Mouse (Mus musculus): ENCODE measurements at regions not wholly inside any gene's neighbourhood (a gene's known extent, or its start where the extent isn't known, plus 50 kb on each side); places are given as distances from the start of the nearest gene placed in this dataset.

DNA sequence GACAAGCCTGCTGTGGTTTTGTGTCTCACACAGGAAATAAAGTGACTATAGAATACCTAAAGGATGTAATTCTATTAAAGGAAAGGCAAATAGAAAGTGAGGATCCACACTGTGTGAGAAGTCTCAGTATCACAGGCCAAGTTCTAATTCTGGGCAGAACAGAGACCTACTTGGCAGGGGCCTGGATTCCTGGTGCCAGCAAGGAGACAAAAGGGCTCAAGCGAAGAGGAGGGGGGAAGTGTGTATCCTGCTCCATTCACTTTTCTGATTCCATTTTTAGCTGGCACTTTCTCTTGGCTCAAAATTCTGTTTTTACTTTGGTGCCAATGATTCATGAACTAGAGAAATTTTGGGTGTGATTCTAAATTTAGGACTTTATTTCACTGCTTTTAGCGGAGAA is 310.5 kb upstream of the 4930583I09Rik start:
- TF ChIP-seq POLR2A (IDR thresholded peaks at IDR 0.05; ENCODE audit: control insufficient read depth, low read depth, low read length), result no peak
- no peak for TF ChIP-seq CTCF (IDR thresholded peaks at IDR 0.05; ENCODE audit: control insufficient read depth, insufficient read depth, insufficient replicate concordance, low read depth, low read length)
